Comparison of ENCODE assay signal across 1 mouse cellular context in the genomic region with DNA sequence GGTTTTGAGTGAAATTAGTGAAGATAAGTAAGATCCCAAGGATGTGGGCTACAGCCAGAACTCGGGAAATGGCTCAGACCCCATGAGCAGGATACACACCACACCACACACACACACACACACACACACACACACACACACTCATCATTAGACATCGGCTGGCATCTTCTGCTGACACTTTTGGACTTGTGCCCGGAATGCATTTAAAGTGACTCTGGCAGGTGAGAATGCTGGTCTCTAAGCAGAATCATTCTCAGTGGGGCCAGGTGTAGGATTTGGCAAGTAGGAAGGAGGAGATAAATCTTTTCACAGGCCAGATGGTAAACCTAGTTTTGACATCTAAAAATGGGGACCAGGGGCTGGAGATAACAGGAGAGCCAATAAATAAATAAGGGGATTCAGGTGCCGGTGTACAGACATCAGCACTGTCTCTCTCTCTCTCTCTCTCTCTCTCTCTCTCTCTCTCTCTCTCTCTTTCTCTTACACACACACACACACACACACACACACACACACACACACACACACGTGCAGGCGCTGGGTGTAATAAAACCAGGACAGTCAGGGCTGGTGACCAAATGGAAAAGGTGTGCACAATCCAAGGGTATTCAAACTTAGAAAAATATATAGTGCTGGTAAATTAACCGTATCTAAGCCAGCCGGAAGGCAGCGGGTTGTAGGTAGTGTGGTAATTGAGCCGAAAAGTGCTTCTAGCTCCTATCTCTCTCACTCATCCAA.
TF ChIP-seq lines count a peak whose summit lies in the region.

No protein-coding gene starts in this region.

TF ChIP-seq in C2C12, 6 proteins besides CTCF, POLR2A, EP300 and RAD21:
- TF ChIP-seq USF1 (IDR thresholded peaks at IDR 0.05; ENCODE audit: low read depth) (no peak), MYOD1 (IDR thresholded peaks at IDR 0.05; ENCODE audit: control insufficient read depth, insufficient read length, low read depth) (peak; percentile 39)
